8 mouse cellular contexts compared by ENCODE assay signal in genomic region chr5:45856876-45857253, GRCm38 (mm10). TPM values are rescaled to one million over a fixed set of nuclear protein-coding genes. Genes with fewer than 3 reads are reported as not detected.
A peak's percentile ranks its signal among the peaks of the same experiment; 100 is the strongest.
DNase-seq lines count a peak whose midpoint lies in the region; ATAC-seq and TF ChIP-seq lines count a peak whose summit lies in the region.

No protein-coding gene starts in this region.

- peaks cover 27% of the 10 kb centered on the region for H3K4me1 ChIP-seq in erythroblast, embryonic 14.5 days (ENCODE audit: control insufficient read depth)
- H3K4me1 ChIP-seq in testis, adult 2 months (ENCODE audit: control insufficient read depth, insufficient read depth, low read length): peaks cover 3% of the 10 kb centered on the region; the same call in 1 of the 2 replicates
- no peaks in the 10 kb centered on the region; the same call in 1 of the 2 replicates for H3K4me1 ChIP-seq in limb, embryonic 11.5 days (ENCODE audit: control insufficient read depth, insufficient read depth, low read length)
- H3K4me1 ChIP-seq in olfactory bulb, adult 2 months (ENCODE audit: control insufficient read depth, insufficient read depth, low read length): 0 out of 2 replicates have a peak, but pooled peaks cover 2% of the 10 kb centered on the region

- H3K9me3 ChIP-seq in erythroblast, embryonic 14.5 days (ENCODE audit: control insufficient read depth, low read length): no peaks in the 10 kb centered on the region
- H3K9me3 ChIP-seq in limb, embryonic 11.5 days (ENCODE audit: control insufficient read depth, low read length): no peaks in the 10 kb centered on the region

- no peak for ATAC-seq in erythroblast, adult 5-6 weeks (replicated peaks; ENCODE audit: low FRiP score, poor library complexity, severe bottlenecking)
- no peak; the same call in none of the 2 replicates for ATAC-seq in limb, embryonic 11.5 days (ENCODE audit: insufficient number of reproducible peaks, low FRiP score, low TSS enrichment, low read depth)

- peak overlapping the region; percentile 95 for H3K27ac ChIP-seq in testis, adult 2 months (ENCODE audit: control insufficient read depth, insufficient read depth, low read depth, low read length)
- peak overlapping the region; percentile 95 for H3K27ac ChIP-seq in limb, embryonic 11.5 days (replicated peaks; ENCODE audit: low read depth, low read length)
- H3K27ac ChIP-seq in olfactory bulb, adult 2 months (ENCODE audit: insufficient read depth, low read depth, low read length): peak overlapping the region; percentile 96

- H3K4me2 ChIP-seq in limb, embryonic 11.5 days (ENCODE audit: low read depth, severe bottlenecking): peak overlapping the region; percentile 66

- TF ChIP-seq CTCF in testis, adult 2 months (IDR thresholded peaks at IDR 0.05; ENCODE audit: control insufficient read depth, insufficient read depth, insufficient replicate concordance, low read depth, low read length): no peak
- TF ChIP-seq CTCF in olfactory bulb, adult 2 months (IDR thresholded peaks at IDR 0.05; ENCODE audit: insufficient read depth, low read depth, low read length): no peak

- H3K36me3 ChIP-seq in erythroblast, embryonic 14.5 days (ENCODE audit: control insufficient read depth): no peaks in the 10 kb centered on the region
- no peaks in the 10 kb centered on the region for H3K36me3 ChIP-seq in testis, adult 2 months (ENCODE audit: control insufficient read depth, insufficient read depth, low read length)
- no peaks in the 10 kb centered on the region for H3K36me3 ChIP-seq in limb, embryonic 11.5 days (ENCODE audit: control insufficient read depth, insufficient read depth, low read length)

- peak overlapping the region; percentile 95 for H3K9ac ChIP-seq in limb, embryonic 11.5 days (ENCODE audit: low read length)

- H3K27me3 ChIP-seq in erythroblast, embryonic 14.5 days (ENCODE audit: control insufficient read depth): no peaks in the 10 kb centered on the region
- H3K27me3 ChIP-seq in testis, adult 2 months (ENCODE audit: control insufficient read depth, insufficient read depth, low read length): no peaks in the 10 kb centered on the region
- H3K27me3 ChIP-seq in limb, embryonic 11.5 days (ENCODE audit: control insufficient read depth, insufficient read depth, low read length): no peaks in the 10 kb centered on the region

- no peak for TF ChIP-seq POLR2A in testis, adult 2 months (IDR thresholded peaks at IDR 0.05; ENCODE audit: control insufficient read depth, low read depth, low read length)
- no peak for TF ChIP-seq POLR2A in olfactory bulb, adult 2 months (IDR thresholded peaks at IDR 0.05; ENCODE audit: insufficient read depth, low read depth, low read length)

- WGBS in limb, embryonic 11.5 days: 1% methylated on average over 37 of the region's 56 CpGs
- under 1% methylated on average over 56 of the region's 56 CpGs for WGBS in olfactory bulb, adult 2 months

- no peak for DNase-seq in testis, postnatal 14 days (ENCODE audit: low spot score)
- DNase-seq in limb, embryonic 11.5 days (ENCODE audit: low spot score): peak; percentile 60
- DNase-seq in adrenal gland, adult 2 months: no peak
- DNase-seq in layer of hippocampus, postnatal 36 days: no peak

- peak overlapping the region; percentile 72 for H3K4me3 ChIP-seq in erythroblast, embryonic 14.5 days (replicated peaks)
- H3K4me3 ChIP-seq in testis, adult 2 months (ENCODE audit: control insufficient read depth, low read depth, low read length): peak overlapping the region; percentile 96
- H3K4me3 ChIP-seq in limb, embryonic 11.5 days (ENCODE audit: low read depth, low read length): peak overlapping the region; percentile 97
- peak overlapping the region; percentile 97 for H3K4me3 ChIP-seq in olfactory bulb, adult 2 months (ENCODE audit: insufficient read depth, low read depth, low read length)

RNA-seq across cellular contexts. Expression of gene Lcorl, which starts 0.6 kb away (rescaled TPM):
- 0.18 and 0.55 TPM in 2 replicates for polyA plus RNA-seq in erythroblast, embryonic 14.5 days (2012)
- 11.3 and 13.6 TPM in 2 replicates for total RNA-seq in erythroblast, adult 5-6 weeks (2015; ENCODE audit: low replicate concordance)
- total RNA-seq in erythroblast, adult 5-6 weeks (2017; ENCODE audit: low replicate concordance): 7.4 and 11.2 TPM in 2 replicates
- 4.7 TPM in 2 replicates for polyA plus RNA-seq in testis, adult 2 months (2012; rRNA removed)
- polyA plus RNA-seq in limb, embryonic 11.5 days (2014; fragmentation: Nextera tagmentation; extraction: Ambion mirVana): 22.7 and 27.7 TPM in 2 replicates
- polyA plus RNA-seq in olfactory bulb, adult 2 months (2012; ENCODE audit: insufficient read depth, insufficient read length, low replicate concordance, missing spikeins): not detected in 2 replicates
- total RNA-seq in adrenal gland, adult 2 months (2021): 10 to 100 TPM; 18.8 to 20.0 TPM
- 2.6 and 2.7 TPM in 2 replicates for polyA plus RNA-seq in adrenal gland, adult 2 months (2012; rRNA removed)
- 10 to 100 TPM; 36.5 to 37.7 TPM for total RNA-seq in layer of hippocampus, postnatal 36 days (2021)
